Mouse (Mus musculus) testis, adult 2 months (tissue): Measurements from ENCODE around the gene Nutf2.

Experiments used
- CTCF ChIP-seq: fragments of 200-500 bp; IDR thresholded peaks from 2 replicates; pipeline ENCODE4 v1.5.1; 2012; ENCODE audit warnings: low read depth, mild to moderate bottlenecking, inconsistent platforms, low read length, moderate library complexity; ENCODE audit not compliant: control insufficient read depth, insufficient read depth, insufficient replicate concordance
- POLR2A ChIP-seq: fragments of 200-500 bp; IDR thresholded peaks from 2 replicates; pipeline ENCODE4 v1.6.1; 2012; ENCODE audit warnings: low read depth, mild to moderate bottlenecking, inconsistent platforms, low read length, moderate library complexity; ENCODE audit not compliant: control insufficient read depth

DNA sequence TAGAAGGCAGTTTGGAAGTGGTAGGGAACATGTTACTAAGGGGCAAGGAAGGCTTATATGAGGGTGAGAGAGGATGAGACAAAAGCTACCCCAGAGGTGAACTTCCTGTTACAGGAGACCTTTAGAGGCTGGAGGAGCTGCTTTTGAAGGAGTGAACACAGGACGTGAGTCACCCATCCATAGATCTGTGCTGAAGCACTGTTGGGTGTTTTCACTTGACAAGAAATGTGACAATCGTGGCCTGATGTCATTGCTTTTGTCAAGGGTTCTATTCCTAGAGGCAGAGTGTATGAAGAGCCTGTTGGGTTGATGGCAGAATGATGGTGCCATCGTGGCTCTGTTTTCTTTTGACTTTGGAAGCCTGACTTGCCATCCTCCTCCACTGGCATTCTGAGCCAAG lies 59.0 kb downstream of the Nutf2 start:
- no peak for TF ChIP-seq POLR2A
- TF ChIP-seq CTCF: no peak
